Mouse (Mus musculus) kidney, adult 10 weeks (tissue): ENCODE data around the gene Fez2. TPM values are rescaled to one million over a fixed set of nuclear protein-coding genes. Genes with fewer than 3 reads are reported as not detected.

Experiments used
- polyA plus RNA-seq: library from polyadenylated mRNA; stranded (reverse); fragments of 350-450 nt; fragmentation: Illumina TruSeq; extraction: RNeasy Lipid Tissue Mini Kit (QIAGEN cat#74804); gene quantifications from one replicate; pipeline ENCODE4 v1.2.3, GENCODE M21; 2014; ENCODE audit warnings: low read depth, low replicate concordance

The Fez2 gene
- polyA plus RNA-seq, result 34.0 TPM

DNA sequence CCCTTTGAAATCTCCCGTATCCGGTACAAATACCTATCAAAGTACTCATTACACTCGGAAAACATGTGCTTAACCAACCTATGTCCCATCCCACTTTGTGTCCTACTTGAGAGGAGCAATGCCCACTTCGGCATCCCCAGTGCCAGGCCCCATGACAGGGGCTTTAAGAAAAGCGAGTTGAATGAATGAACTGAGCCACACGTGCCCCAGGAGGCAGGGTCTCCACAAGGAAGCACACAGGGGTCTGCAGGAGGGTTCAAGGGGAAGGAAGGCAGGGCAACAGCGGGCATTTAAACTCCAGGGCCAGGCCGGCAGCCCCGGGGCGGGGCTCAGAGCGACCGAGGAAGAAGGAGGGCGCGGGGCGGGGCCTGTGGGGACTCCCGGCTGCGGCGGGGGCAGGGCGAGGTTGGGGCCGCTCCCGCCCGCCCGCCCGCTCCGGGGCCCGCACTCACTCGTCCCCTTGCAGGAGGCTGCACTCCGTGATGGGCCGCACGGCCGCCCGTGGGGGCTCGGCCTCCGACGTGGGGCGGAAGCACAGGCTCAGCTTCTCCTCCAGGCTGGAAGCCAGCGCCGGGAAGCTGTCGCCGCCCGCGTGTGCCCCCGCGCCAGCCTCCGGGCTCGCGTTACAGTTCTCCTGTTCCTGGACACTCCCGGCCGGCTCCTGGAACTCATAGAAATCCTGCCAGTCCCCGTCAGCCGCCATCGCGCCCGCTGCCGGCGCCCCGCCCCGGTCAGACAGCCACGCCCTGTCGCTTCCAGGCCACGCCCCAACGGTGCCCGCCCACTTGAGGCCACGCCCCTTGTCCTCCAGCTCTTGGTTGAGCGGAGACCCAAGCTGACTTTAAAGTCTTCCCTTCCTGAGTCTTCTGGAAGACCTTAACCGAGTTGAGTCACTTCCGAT, at the start of gene Fez2:
Gene Fez2, minus strand, starts transcription at position 772 of the 901 bp plus-strand sequence.

Other genes with a start within 250 kb of the Fez2 start
- 53.4 TPM for gene Crim1, start 217.9 kb downstream of the Fez2 start, polyA plus RNA-seq
- gene Vit, start 89.9 kb upstream of the Fez2 start, polyA plus RNA-seq, result 0.32 TPM